Mouse (Mus musculus) spleen, postnatal 4 days (tissue): ENCODE data around the gene Daxx.
"Not testable (repeated sequence)": the region's sequence is repeated elsewhere in the genome, so short reads cannot be mapped to it uniquely, and the experiment has no call there.

Experiments
- DNase-seq, 2 experiments: peaks; one replicate each; pipeline ENCODE4 v3.0.0; 2022; ENCODE audit warnings: low spot score in 2 of 2

Gene Daxx

DNA sequence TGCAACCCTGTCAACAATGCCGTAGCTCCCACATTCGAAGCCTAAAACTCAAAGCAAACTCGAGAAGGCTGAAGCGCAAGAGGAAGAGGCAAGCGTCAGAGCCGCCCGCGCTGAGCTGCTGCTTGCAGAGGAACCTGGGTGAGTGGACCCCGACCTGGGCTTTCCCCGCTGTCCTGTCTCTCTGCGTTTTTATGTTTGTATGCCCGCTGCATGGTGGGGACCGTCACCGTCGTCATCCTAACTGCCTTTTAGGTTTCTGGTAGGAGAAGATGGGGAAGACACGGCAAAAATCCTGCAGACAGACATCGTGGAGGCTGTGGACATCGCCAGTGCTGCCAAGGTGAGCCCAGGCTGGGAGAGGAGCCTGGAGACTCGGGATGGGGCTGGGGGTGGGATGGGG is 32.2 kb downstream of the Daxx start:
- DNase-seq = peak in 1 of 2 experiments; percentile 63

GRCm38 (mm10) chr17:33943454-33943853 is 34.2 kb downstream of the Daxx start:
- no peak for DNase-seq

- no peak for DNase-seq
These were observed 38.3 kb downstream of the Daxx start for GRCm38 (mm10) chr17:33947430-33948089.

GRCm38 (mm10) chr17:33948090-33948904 is 39.1 kb downstream of the Daxx start:
- no peak for DNase-seq

- DNase-seq = no peak
These were observed 39.8 kb downstream of the Daxx start for GRCm38 (mm10) chr17:33948905-33949537.

DNA sequence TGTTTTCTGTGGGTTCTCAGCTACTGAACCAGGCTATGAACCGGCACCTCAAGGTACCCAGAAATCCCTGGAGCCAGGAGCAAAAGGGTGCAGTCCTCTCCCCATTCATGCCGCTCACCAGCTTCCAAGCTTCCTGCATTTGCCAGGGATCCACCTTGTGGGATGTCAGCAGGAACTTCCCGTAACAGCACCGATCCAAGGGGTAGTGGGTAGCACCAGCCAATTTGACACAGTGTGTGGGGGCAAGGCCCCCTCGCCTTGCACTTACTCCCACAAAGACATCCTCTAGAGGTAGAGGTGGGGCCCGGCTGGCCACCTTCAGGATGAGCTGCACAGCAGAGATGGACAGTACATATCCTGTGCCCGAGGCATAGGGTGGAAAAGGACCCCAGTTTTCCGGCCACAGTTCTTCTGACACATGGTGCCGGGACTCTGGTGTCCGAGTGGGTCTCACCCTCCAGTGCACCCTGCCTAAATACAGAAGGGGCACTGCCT is 41.0 kb downstream of the Daxx start:
- DNase-seq = peak in 1 of 2 experiments; percentile 61

DNA sequence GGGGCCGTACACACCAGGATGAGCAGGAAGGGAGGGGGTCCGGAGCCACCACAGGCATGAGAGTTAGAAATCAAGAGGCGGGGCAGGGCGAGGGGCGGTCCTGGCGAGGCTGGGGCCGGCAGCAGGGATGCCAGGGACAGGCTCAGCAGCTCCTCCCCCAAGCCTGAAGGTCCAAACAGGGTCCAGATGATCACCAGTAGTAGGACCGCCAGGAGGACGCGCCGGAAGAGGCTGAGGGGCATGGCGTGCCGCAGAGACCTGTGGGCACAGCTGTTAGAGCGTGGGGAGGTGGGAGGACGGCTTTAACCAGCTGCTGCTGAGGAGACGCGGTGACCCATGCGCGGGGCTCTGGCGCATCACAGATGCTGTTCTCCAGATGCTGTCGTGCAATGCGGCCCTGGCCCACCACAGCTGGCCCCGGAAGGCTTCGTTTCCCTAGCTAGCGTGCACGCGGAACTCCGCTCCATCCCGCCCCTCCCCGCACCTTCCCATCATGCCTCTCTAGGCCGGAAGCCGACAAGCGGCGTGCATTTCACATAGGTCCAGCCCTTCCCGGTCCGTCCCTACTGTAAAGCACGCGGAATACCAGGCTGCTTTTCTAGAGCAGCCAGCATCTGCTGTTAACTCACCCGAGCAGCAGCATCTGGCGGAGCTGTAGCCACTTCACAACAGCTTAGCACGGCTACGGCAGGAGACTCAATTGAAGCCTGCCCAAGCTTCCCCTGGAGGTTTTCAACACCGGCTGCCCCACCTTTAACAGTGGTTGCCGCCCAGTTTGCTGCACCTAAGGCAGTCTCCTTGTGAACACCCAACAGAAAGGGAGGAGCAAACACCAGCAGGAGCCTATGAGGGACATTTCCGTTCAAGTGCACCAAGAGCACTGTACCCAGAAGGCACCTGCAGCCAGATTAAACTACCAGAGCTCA is 42.1 kb downstream of the Daxx start, which contains the start of gene B3galt4:
Gene B3galt4 (minus strand): TSS at position 468 of the 926 bp plus-strand sequence.
- peak; percentile 77 to 90 for DNase-seq

GRCm38 (mm10) chr17:33952015-33952414 is 42.8 kb downstream of the Daxx start:
- DNase-seq = not testable (repeated sequence)

DNA sequence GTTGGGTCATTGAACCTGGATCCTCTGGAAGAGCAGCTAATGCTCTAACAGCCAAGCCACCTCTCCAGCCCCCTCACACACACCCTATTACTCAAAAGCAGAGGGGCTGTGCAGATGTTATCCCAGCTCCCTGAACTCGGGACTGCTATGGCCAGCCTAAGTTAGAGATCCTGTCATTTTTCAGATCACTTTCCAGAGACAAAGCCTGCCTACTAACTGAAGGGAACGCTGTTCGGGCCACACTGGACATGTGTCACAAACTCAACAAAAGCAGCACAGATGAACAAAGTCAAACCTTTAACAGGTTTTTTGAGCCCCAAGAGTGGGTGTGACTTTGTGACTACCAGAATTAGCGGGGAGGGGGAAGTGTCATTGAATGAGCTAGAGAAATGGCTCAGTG is 43.7 kb downstream of the Daxx start:
- no peak for DNase-seq

DNA sequence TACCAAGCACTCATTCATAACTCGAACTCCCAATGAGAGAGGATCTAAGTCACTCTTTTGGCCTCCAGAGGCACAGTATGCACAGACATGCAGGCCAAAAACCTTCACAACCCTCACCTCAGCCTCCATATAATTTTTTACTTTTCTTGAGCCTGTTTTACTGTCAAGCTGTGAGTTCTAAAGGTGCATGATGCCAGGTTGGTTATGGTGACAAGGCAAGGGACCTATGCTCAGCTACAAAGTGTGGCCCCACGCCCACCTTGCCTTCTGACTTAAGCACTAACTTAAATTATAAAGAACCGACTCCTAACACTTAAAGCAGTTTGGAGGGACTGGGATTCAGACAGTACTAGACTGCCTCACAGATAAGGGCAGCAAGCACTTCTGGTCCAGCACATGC is 44.1 kb downstream of the Daxx start:
- no peak for DNase-seq

DNA sequence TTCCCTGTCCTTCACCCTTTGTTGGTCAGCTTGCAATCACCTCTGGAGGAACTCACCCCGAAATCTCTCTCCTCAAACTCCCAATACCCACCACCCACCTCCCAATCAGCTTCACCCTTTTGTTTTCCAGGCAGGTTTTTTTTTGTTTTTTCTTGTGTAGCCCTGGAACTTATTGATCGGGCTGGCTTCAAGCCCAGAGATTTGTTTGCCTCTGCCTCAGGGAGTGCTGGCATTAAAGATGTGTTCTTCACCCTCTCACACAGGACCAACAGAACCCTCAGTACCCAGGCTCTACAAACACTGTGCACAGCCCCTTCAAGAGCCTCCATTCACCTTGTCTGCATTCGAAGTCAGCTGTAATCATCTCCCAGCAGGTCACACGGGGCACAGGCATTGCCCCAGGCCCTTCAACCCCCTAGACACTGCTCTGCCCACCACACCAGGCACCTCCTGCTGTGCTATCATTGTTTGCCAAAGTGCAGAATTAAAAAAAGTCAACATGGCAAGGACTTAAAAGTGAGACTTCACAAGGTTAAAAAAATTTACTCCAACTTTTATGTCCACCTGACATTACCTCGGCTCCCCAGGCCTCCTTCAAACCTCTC is 44.8 kb downstream of the Daxx start:
- DNase-seq = no peak

DNA sequence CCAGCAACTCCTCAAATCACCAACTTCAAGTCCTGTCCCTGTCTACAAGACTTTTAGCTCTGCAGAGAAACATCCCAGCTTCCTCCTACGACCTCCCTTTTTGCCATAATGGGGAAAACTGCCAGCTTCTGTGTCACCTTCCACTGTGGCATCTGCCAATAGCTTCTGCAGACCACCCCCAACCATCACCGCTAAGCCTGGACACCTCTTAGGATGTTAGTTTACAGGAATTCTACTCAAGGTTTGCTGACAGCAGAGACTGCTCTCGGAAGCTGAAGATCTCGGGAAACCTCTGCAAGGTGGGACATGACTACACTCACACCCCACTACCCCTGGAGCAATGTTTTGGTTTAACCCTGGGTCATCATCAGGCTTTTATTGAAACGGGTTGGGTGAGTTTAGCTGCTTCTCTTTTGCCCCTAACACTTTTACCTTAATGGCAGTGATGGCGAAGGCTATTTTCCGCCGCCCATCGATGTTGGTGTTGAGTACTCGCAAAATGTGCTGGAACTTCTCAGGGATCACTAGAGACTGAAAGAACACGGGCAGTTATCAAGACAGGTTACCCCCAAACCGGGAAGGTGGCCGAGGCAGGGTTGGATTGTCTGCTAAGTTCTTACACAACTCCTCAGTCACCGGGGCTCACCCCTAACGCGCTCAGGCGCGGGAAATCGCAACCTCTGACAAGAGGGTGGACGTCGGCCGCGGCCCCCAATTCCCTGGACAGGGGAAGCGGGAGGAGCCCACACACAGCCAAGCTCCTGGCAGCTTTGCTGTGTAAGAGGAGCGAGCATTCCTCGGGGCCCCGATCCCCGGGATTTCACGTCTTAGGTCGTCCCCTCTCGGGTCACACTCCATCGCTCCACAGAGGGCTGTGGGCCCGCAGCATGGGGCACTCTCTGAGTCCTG is 45.7 kb downstream of the Daxx start:
- peak; percentile 53 to 83 for DNase-seq

GRCm38 (mm10) chr17:33955555-33956214 is 46.5 kb downstream of the Daxx start, which contains the start of the genes Vps52 and Rps18:
Gene Vps52 (plus strand): TSS chr17:33955812.
Gene Rps18 (minus strand): TSS chr17:33956001.
- DNase-seq = peak; percentile 96 to 97

GRCm38 (mm10) chr17:33956336-33956735 is 47.1 kb downstream of the Daxx start:
- no peak for DNase-seq

- DNase-seq = no peak
These were observed 48.3 kb downstream of the Daxx start for GRCm38 (mm10) chr17:33957493-33957892.

DNA sequence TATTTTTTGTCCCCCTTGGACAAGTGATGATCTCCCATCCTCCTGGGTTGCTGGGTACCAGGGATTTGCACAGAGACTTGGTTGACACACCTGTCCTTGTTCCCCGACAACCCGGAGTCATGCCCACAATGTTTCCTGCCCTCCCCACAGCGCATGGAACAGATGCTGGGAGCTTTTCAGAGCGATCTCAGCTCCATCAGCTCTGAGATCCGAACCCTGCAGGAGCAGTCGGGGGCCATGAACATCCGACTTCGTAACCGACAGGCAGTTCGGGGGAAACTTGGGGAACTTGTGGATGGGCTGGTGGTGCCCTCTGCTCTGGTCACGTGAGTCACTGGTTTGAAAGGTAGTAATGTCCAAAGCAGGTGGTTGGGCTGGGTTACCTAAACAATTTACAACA is 49.2 kb downstream of the Daxx start:
- peak in 1 of 2 experiments; percentile 68 for DNase-seq

DNA sequence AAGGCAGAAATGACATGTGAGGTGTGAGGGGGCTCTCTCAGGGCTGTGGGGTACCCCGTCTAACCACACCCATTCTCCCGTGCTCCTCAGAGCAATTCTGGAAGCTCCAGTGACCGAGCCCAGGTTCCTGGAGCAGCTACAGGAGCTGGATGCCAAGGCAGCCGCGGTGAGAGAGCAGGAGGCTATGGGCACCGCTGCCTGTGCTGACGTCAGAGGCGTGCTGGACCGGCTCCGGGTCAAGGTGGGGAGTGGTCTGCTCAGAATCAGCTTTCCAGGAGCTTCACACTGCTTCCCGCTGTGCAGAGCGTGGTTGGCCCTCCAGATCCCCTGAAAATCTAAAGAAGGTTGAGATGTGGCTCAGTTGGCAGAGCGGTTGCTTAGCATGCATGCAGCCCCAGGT is 49.9 kb downstream of the Daxx start:
- peak in 1 of 2 experiments; percentile 35 for DNase-seq

DNA sequence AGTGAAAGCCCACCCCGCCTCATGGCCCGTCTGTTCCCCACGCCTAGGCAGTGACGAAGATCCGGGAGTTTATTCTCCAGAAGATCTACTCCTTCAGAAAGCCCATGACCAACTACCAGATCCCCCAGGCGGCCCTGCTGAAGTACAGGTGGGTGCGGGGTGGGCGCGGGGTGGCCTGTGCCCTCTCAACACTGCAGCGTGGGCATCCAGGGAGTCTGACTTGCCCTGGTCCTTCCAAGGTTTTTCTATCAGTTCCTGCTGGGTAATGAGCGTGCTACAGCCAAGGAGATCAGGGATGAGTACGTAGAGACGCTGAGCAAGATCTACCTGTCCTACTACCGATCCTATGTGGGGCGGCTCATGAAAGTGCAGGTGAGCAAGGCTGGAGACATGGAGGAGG is 50.7 kb downstream of the Daxx start:
- DNase-seq = no peak

GRCm38 (mm10) chr17:33962876-33963275 is 53.7 kb downstream of the Daxx start:
- peak in 1 of 2 experiments; percentile 59 for DNase-seq
